Mouse (Mus musculus) skeletal muscle tissue, postnatal 0 days (tissue): ENCODE measurements around the gene Tmem79. TPM values are rescaled to one million over a fixed set of nuclear protein-coding genes. Genes with fewer than 3 reads are reported as not detected.

Experiments
- polyA plus RNA-seq: library from polyadenylated mRNA; unstranded; fragments of >200 nt; fragmentation: Nextera tagmentation; extraction: Ambion mirVana; gene quantifications from 2 replicates; pipeline ENCODE4 v1.2.1, GENCODE M21; 2015

Tmem79 gene
- polyA plus RNA-seq, result 1.2 and 2.7 TPM in 2 replicates

DNA sequence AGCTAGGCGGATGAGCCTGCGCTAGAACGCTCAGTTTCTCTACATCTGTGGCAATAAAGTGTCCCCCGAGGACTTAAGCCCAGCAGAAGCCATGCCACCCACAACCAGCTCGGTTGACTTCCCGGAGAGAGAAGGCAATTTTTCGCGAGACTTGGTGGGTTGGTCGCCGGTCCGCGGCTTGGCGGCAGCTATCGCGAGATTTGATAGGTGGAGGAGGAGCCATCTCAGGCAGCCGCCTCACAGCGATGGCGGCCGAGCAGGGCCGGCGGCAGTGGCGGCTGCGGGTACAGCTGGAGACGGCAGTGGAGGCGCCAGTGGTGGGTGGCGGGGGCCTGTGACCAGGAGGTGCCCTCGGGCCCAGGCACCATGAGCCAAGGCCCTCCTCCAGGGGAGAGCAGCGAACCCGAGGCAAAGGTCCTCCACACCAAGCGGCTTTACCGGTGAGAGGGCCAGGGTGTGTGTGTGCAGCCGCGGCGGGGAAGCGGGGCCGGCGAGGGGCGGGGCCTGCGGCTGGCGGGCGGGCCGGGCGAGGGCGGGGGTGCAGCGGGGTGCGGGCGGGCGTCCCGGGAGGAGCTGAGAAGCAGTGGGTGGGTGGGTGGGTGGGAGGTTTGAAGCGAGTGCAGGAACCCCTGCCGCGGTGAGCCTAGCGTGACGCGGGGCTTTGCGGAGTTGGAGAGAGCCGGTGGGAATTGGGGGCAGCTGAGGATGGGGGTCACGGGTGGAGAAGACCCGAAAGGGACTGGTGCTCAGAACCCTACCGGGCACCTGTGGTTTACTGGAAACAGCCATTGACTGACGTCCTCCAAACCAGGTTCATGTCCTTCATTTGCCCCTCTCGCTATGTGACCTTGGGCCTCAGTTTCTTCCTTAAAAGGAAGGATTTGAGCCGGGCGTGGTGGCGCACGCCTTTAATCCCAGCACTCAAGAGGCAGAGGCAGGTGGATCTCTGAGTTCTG, at the start of gene Tmem79, which contains the start of gene Smg5:
Gene Tmem79, minus strand, starts transcription at position 91 of the 956 bp plus-strand sequence.
Gene Smg5, plus strand, starts transcription at position 203 of the 956 bp plus-strand sequence.

DNA sequence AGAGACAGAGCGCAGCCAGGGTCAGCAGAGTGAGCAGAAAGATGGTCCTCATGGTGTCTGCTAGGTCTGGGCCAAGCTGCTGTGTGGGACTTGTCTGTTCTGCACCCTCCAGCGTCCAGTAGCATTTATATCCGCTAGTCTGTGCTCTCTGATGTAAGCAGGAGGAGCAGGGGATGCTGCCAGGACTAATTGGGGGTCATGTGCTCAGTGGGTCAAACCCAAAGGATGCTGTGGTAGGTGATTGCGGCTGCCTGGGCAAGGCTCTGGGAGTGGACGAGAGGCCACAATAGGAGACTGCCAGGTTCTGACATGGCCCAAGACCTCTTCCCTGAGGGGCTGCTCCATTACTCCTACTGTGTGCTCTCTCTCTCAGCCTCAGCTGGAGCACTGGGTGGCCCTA, 48.4 kb upstream of the Tmem79 start, which contains the start of gene Bglap:
Gene Bglap, minus strand, starts transcription at position 101 of the 400 bp plus-strand sequence.

DNA sequence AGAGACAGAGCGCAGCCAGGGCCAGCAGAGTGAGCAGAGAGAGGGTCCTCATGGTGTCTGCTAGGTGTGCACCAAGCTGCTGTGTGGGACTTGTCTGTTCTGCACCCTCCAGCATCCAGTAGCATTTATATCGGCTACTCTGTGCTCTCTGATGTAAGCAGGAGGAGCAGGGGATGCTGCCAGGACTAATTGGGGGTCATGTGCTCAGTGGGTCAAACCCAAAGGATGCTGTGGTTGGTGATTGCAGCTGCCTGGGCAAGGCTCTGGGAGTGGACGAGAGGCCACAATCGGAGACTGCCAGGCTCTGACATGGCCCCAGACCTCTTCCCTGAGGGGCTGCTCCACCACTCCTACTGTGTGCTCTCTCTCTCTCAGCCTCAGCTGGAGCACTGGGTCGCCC, 42.7 kb upstream of the Tmem79 start, which contains the start of gene Bglap2:
Gene Bglap2, minus strand, starts transcription at position 101 of the 400 bp plus-strand sequence.

DNA sequence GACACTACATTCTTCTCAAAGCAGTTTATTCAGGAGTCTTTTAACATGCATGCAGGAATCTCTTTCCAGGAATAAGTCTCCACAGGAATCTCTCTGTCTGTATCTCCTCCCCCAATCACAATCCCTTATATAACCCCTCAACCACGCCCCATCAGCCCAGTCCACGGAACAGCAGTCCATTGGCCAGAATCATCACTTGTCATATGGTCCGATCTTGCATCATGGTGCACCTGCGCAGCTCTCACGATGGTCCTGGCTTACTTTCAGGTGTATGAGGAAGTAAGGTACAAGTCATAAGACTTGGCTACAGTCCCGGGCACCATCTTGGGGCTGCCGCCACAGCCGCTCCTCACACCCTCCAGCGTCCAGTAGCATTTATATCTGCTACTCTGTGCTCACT, 36.7 kb upstream of the Tmem79 start, which contains the start of gene Bglap3:
Gene Bglap3, minus strand, starts transcription at position 101 of the 400 bp plus-strand sequence.

DNA sequence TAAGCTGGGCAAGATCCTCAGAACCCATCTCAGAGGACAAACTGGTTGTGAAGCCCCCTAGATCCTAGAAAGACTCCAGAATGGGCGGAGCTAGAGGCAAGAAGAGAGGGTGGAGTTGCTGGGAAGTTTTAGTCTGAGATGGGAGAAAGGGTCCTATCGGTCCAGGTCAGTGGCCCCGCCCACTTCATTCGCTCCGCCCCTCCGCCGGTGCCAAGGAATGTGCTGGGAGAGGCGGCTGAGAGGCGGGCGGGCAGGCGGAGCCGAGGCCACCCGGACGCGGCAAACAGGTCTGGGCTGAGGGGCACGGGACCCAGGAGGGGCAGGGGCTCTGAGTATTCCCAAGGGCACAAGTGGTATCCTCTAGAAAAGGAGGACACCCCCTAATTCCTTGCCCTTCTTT, 28.4 kb upstream of the Tmem79 start, which contains the start of gene Paqr6:
Gene Paqr6, plus strand, starts transcription at position 248 of the 400 bp plus-strand sequence.

DNA sequence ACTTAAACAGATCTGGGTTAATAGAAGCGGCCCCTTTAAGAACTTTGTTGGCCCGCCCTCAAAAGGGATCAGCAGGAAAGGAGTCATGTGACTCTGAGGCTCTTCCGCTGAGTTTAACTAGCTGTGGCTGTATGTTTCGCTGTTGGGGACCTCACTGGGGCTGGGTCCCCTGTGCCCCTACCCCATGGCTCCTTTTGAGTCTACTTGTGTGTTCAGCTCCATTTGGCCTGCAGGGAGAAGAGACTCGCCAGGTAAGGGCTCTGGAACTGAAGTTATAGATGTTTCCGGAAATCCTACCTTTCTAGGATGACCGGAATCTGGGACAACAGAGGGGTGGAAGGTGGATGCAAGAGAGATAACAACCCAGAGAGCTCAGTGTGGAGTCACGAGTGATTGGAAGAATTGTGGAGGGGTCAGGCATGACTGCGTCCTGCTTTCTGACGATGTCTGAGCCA, 11.0 kb downstream of the Tmem79 start, which contains the start of gene Glmp:
Gene Glmp, plus strand, starts transcription at position 73 of the 455 bp plus-strand sequence.

DNA sequence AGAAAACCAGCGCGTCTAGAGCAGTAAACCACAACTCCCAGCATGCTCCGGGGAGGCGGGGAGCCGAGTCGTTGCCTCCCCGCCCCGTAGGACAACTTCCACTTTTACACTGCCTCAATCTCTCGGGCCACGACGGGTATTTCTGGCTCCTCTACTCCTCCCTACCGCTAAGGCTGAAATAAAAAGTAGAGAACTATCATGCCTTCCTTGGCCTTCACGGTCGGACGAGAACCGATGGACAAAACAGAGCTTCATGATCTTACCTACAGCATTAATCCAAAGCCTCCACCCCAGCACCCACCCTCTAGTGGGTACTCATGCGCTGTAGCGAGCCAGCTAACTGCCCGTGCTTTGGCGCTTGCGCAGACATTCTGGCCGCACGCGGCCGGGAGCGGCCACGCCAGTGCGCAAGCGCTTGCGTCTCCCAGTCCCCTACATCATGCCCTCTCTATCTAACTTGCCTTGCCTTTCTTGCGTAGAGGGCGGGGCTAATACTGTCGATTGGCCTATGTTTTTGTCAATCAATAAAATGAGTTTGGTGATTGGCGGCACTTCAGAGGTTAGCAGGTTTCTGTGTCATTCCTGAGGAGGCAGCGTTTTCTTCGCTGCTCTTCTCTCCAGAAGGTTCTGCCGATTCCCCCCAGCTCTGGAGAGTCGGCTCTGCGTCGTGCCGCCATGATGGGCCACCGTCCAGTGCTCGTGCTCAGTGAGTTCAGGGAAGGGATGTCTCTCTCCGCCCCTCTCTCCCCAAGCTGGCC, 39.2 kb downstream of the Tmem79 start, which contains the start of the genes Tsacc and Cct3:
Gene Tsacc, minus strand, starts transcription at position 439 of the 758 bp plus-strand sequence.
Gene Cct3, plus strand, starts transcription at position 556 of the 758 bp plus-strand sequence.

DNA sequence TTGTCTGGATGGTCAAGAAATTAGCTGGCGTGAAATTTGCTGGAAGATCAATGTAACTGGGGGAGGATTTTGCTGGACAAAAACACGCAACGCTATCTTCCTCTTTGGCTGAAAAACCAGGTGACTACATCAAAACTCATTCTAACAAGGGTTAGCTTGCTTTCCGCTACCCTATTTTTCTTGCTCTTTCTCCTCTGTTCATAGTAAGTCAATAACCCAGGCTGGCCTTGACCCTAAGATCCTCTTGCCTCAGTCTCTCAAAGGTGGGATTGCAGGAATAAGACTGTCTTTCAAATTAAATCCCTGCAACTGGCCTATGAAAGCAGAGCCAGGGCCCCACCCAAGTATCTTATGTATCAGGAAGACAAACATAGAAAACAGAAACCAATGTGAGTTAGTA, 48.8 kb downstream of the Tmem79 start, which contains the start of gene Gm38392:
Gene Gm38392, minus strand, starts transcription at position 101 of the 400 bp plus-strand sequence.

Other genes starting within 250 kb of the Tmem79 start
- gene Mef2d, start 193.8 kb downstream of the Tmem79 start, polyA plus RNA-seq, result 63.1 and 70.4 TPM in 2 replicates
- gene Rhbg, start 81.4 kb downstream of the Tmem79 start, polyA plus RNA-seq, result 1.3 TPM in 1 of 2 replicates, not detected in the other
- 0.13 TPM in 1 of 2 replicates, not detected in the other for gene Gm38392, start 48.9 kb downstream of the Tmem79 start, polyA plus RNA-seq
- gene Tsacc, start 39.1 kb downstream of the Tmem79 start, polyA plus RNA-seq, result 15.6 and 19.1 TPM in 2 replicates
- 249 and 260 TPM in 2 replicates for gene Cct3, start 39.0 kb downstream of the Tmem79 start, polyA plus RNA-seq
- gene Glmp, start 11.1 kb downstream of the Tmem79 start, polyA plus RNA-seq, result 94.0 and 119 TPM in 2 replicates
- gene Smg5, start 112 bp upstream of the Tmem79 start, polyA plus RNA-seq, result 20.1 and 21.9 TPM in 2 replicates
- 2.0 and 2.7 TPM in 2 replicates for gene Paqr6, start 28.4 kb upstream of the Tmem79 start, polyA plus RNA-seq
- gene Bglap3, start 36.6 kb upstream of the Tmem79 start, polyA plus RNA-seq, result not detected in 2 replicates
- not detected in 2 replicates for gene Bglap2, start 42.6 kb upstream of the Tmem79 start, polyA plus RNA-seq
- not detected in 2 replicates for gene Bglap, start 48.3 kb upstream of the Tmem79 start, polyA plus RNA-seq
- 48.7 and 61.8 TPM in 2 replicates for gene Pmf1, start 74.2 kb upstream of the Tmem79 start, polyA plus RNA-seq
- 7.8 and 9.0 TPM in 2 replicates for gene Slc25a44, start 89.0 kb upstream of the Tmem79 start, polyA plus RNA-seq
- 1.8 and 3.0 TPM in 2 replicates for gene Sema4a, start 125.0 kb upstream of the Tmem79 start, polyA plus RNA-seq
- 374 and 437 TPM in 2 replicates for gene Lmna, start 173.8 kb upstream of the Tmem79 start, polyA plus RNA-seq
- 2.9 TPM in 2 replicates for gene Mex3a, start 196.2 kb upstream of the Tmem79 start, polyA plus RNA-seq
- 0.22 and 4.9 TPM in 2 replicates for gene Rab25, start 212.2 kb upstream of the Tmem79 start, polyA plus RNA-seq
- 99.9 and 111 TPM in 2 replicates for gene Lamtor2, start 216.9 kb upstream of the Tmem79 start, polyA plus RNA-seq
- 23.9 and 24.8 TPM in 2 replicates for gene Ubqln4, start 217.6 kb upstream of the Tmem79 start, polyA plus RNA-seq
- 123 and 159 TPM in 2 replicates for gene Ssr2, start 239.7 kb upstream of the Tmem79 start, polyA plus RNA-seq